Mouse (Mus musculus) cerebellum, adult 2 months (tissue): ENCODE measurements around the gene Col5a3. TPM values are rescaled to one million over a fixed set of nuclear protein-coding genes. Genes with fewer than 3 reads are reported as not detected.
"Not testable (repeated sequence)": the region's sequence is repeated elsewhere in the genome, so short reads cannot be mapped to it uniquely, and the experiment has no call there.

Source experiments
- DNase-seq, 2 experiments: peaks; one replicate each; pipeline ENCODE4 v3.0.0; 2021
- H3K27ac ChIP-seq: fragments of 200-500 bp; 2 replicates; pipeline ENCODE4 v1.5.1; 2012; ENCODE audit warnings: low read length, control low read depth, inconsistent platforms; ENCODE audit not compliant: insufficient read depth
- H3K27me3 ChIP-seq: fragments of 200-500 bp; 2 replicates; pipeline ENCODE4 v1.6.1; 2012; ENCODE audit warnings: inconsistent platforms, mild to moderate bottlenecking, low read length, moderate library complexity; ENCODE audit not compliant: control insufficient read depth, insufficient read depth
- H3K4me1 ChIP-seq: fragments of 200-500 bp; 2 replicates; pipeline ENCODE4 v1.6.1; 2011; ENCODE audit warnings: low read length; ENCODE audit not compliant: control insufficient read depth, insufficient read depth
- H3K4me3 ChIP-seq: fragments of 200-500 bp; replicated peaks from 2 replicates; pipeline ENCODE3; 2011; ENCODE audit warnings: mild to moderate bottlenecking, low read depth, low read length, control low read depth; ENCODE audit not compliant: insufficient read depth
- CTCF ChIP-seq: fragments of 200-500 bp; IDR thresholded peaks from 2 replicates; pipeline ENCODE4 v1.5.1; 2011; ENCODE audit warnings: low read depth, mild to moderate bottlenecking, control low read depth, low read length, moderate library complexity, borderline replicate concordance; ENCODE audit not compliant: insufficient read depth
- POLR2A ChIP-seq: fragments of 200-500 bp; IDR thresholded peaks from 2 replicates; pipeline ENCODE4 v1.6.1; 2011; ENCODE audit warnings: low read length, control low read depth, borderline replicate concordance; ENCODE audit not compliant: insufficient read depth
- WGBS: fragments of 180-500 bp; shearing (Covaris S2); methylation state at CpG from one replicate; pipeline ENCODE4 v1.1.7; 2018; 5-methylcytosine and 5-hydroxymethylcytosine counted together
- polyA plus RNA-seq: library from polyadenylated mRNA; depleted of rRNA; stranded (reverse); fragments of >200 nt; gene quantifications from 2 replicates; pipeline ENCODE4 v1.2.3, GENCODE M21; 2012

Gene Col5a3
- polyA plus RNA-seq, 1 experiment: 3.0 TPM

- DNase-seq: peak; percentile 11 to 16
- Histone ChIP-seq H3K27ac (no peak overlapping the region; the same call in 1 of the 2 replicates), H3K4me3 (no peak overlapping the region), H3K27me3 (no peaks in the 10 kb centered on the region), H3K4me1 (no peaks in the 10 kb centered on the region)
- TF ChIP-seq POLR2A (no peak), CTCF (no peak)
- 17% methylated on average over 6 of the region's 6 CpGs for WGBS
These were observed 24.1 kb upstream of the Col5a3 start for GRCm38 (mm10) chr9:20838931-20839330.

- no peaks in the 10 kb centered on the region for H3K4me1 ChIP-seq
- no peak for DNase-seq
- no peak overlapping the region for H3K27ac ChIP-seq
- TF ChIP-seq CTCF (no peak), POLR2A (no peak)
- 88% methylated on average over 9 of the region's 9 CpGs for WGBS
- H3K27me3 ChIP-seq: no peaks in the 10 kb centered on the region
- no peak overlapping the region for H3K4me3 ChIP-seq
These were observed 22.5 kb upstream of the Col5a3 start for GRCm38 (mm10) chr9:20837184-20837947.

- not testable (repeated sequence) for H3K4me1 ChIP-seq, H3K4me3 ChIP-seq, DNase-seq, H3K27ac ChIP-seq, H3K27me3 ChIP-seq
- WGBS: 86% methylated on average over 11 of the region's 11 CpGs
These were observed 20.6 kb upstream of the Col5a3 start for GRCm38 (mm10) chr9:20835431-20835954.

GRCm38 (mm10) chr9:20834881-20835280, 20.0 kb upstream of the Col5a3 start:
- H3K4me3 ChIP-seq: no peak overlapping the region
- TF ChIP-seq POLR2A: no peak
- TF ChIP-seq CTCF: no peak

GRCm38 (mm10) chr9:20830901-20831643, 16.2 kb upstream of the Col5a3 start:
- Histone ChIP-seq H3K27me3 (no peaks in the 10 kb centered on the region), H3K27ac (no peak overlapping the region), H3K4me1 (no peaks in the 10 kb centered on the region), H3K4me3 (peak overlapping the region; percentile 9)
- DNase-seq: peak; percentile 87 to 90
- 14% methylated on average over 19 of the region's 19 CpGs for WGBS
- TF ChIP-seq POLR2A (no peak), CTCF (peak; percentile 83)

More at GRCm38 (mm10) chr9:20834881-20835280, 20.0 kb upstream of the Col5a3 start:
- no peaks in the 10 kb centered on the region for H3K4me1 ChIP-seq
- DNase-seq: no peak
- no peak overlapping the region for H3K27ac ChIP-seq
- H3K27me3 ChIP-seq: no peaks in the 10 kb centered on the region
- 77% methylated on average over 1 of the region's 1 CpGs for WGBS

GRCm38 (mm10) chr9:20828127-20828526, 13.3 kb upstream of the Col5a3 start:
- no peak overlapping the region for H3K27ac ChIP-seq
- no peaks in the 10 kb centered on the region for H3K27me3 ChIP-seq
- no peak for DNase-seq
- H3K4me1 ChIP-seq: no peaks in the 10 kb centered on the region
- 97% methylated on average over 1 of the region's 1 CpGs for WGBS
- TF ChIP-seq CTCF (no peak), POLR2A (no peak)
- no peak overlapping the region for H3K4me3 ChIP-seq

GRCm38 (mm10) chr9:20825781-20826180, 10.9 kb upstream of the Col5a3 start:
- Histone ChIP-seq H3K27me3 (no peaks in the 10 kb centered on the region), H3K27ac (no peak overlapping the region), H3K4me1 (no peaks in the 10 kb centered on the region), H3K4me3 (no peak overlapping the region)
- DNase-seq: no peak
- TF ChIP-seq CTCF (no peak), POLR2A (no peak)
- 55% methylated on average over 5 of the region's 5 CpGs for WGBS

GRCm38 (mm10) chr9:20822821-20823220, 8.0 kb upstream of the Col5a3 start:
- no peak overlapping the region for H3K27ac ChIP-seq
- WGBS: 79% methylated on average over 3 of the region's 3 CpGs
- no peak for DNase-seq

More at GRCm38 (mm10) chr9:20822821-20823220, 8.0 kb upstream of the Col5a3 start:
- no peak overlapping the region for H3K4me3 ChIP-seq
- TF ChIP-seq CTCF (no peak), POLR2A (no peak)
- H3K4me1 ChIP-seq: no peaks in the 10 kb centered on the region
- H3K27me3 ChIP-seq: no peaks in the 10 kb centered on the region
